Mouse (Mus musculus) T-helper 2 cell (primary cell): Measurements from ENCODE around the gene Il21r.

Experiments used
- in situ Hi-C: fragments of 300-600 bp; cut with MboI, MseI; formaldehyde crosslinking; loops from one replicate; pipeline ENCODE4 v1.15.1; 2025; ENCODE audit warnings: high pct_unique_total_duplicates

The Il21r gene

DNA sequence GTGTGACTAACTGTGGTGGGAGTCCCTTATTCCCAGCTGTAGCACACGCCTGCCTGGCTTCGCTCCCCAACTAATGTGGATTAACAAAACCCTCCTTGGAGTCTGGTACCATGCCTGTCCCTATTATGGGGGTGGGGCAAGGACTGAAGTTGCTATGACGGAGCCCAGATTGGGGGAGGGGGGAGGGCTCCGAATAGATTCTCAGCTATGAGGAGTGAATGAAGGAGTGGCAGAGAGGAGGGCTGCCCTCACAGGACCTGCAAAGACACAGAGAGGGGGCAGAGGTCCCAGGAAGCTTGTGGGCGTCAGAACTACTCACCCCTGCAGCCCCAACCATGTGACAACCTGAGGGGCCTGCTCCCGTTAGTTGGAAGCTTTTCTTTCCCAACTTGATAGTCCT is 35.1 kb downstream of the Il21r start:
- in situ Hi-C loops: loop anchor here (5.0 kb wide), 1 partner anchor 166 kb away; no protein-coding TSS in a partner anchor

DNA sequence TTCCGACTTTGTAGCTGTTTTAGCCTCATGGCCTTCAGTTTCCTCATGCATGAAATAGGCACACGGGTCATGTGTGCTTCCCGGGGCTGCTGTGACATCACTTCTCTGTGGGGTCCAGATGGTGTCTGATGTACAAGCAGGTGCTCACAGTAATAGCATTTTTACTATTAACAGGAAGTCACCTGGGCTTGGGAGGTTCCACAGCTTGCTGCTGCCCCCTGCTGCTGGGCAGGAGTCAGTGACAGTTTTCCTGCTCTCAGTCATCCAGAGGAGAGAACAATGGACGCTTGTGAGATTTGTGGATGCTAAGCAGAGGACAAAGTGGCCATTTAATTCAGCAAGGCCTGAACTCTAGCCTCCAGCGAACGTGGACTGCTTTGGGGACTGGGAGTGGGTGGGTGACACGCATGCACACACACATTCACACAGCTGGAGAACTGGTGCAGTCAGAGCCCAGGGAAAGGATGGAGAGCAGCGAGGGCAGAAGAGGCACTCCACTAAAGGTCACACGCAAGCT is 35.7 kb downstream of the Il21r start:
- in situ Hi-C loops: loop anchor here (5.0 kb wide), 1 partner anchor 167 kb away; no protein-coding TSS in a partner anchor

- in situ Hi-C loops: no loop called here
Observed at GRCm38 (mm10) chr7:125643880-125644279, 40.7 kb downstream of the Il21r start.

DNA sequence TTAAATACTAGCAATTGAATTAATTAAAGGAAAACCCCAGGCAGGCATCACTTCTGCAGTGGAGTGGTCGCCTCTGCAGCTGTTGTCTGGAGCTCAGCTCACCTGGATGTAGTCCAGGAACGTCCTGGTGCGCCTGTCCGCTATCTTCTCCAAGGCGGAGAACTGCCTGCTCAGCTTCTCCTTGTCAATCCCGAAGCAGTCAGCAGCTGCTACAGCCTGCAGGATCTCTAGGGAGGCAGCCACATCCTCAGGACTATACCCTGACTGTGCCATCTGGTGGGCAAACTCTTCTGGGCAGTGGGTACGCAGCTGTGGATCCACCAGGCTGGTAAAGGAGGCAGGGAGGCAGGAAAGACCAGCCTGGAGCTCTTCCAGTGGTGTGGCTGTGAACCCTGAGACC is 42.2 kb downstream of the Il21r start:
- in situ Hi-C loops: no loop called here

- in situ Hi-C loops: no loop called here
Observed at GRCm38 (mm10) chr7:125649013-125649412, 45.8 kb downstream of the Il21r start.

- in situ Hi-C loops: no loop called here
Observed at GRCm38 (mm10) chr7:125657511-125657910, 54.3 kb downstream of the Il21r start.

DNA sequence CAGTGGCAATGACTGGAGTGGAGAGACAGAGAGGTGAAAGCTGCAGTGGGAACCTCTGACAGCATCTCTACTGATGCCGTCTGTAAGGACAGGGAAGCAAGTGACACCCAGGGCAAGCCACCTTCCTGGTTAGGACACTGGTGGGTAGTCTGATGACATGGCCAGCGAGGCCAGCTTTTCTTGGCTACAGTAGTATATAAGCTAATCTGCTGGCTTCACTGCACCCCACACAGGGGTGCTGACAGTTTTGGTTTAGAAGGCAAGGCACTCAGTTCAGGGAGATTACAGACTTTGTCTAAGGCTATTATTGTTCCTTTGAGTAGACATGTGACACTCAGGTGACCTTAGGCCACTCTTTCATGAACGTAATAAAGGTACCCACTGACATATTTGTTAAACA is 60.4 kb downstream of the Il21r start:
- in situ Hi-C loops: no loop called here

- in situ Hi-C loops: no loop called here
Observed at GRCm38 (mm10) chr7:125670865-125671264, 67.6 kb downstream of the Il21r start.

DNA sequence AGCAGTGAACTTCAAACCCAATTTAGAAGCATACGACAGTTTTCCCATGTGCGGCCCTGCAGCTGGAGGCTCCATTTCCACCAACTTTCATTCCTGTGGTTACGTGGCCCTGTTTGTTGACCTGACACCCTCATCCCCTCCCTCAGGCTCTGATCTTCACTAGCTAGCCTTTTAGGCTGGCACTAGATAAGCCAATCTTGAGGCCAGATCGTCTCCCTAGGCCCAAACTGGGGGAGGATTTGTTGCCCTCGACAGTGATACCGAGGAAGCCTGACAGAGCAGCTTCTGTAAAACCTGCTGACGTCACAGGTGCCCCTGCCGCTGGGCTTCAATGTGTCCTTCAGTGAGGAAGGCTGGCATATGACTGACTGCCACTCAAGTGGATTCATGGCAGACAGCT is 68.2 kb downstream of the Il21r start:
- in situ Hi-C loops: no loop called here

DNA sequence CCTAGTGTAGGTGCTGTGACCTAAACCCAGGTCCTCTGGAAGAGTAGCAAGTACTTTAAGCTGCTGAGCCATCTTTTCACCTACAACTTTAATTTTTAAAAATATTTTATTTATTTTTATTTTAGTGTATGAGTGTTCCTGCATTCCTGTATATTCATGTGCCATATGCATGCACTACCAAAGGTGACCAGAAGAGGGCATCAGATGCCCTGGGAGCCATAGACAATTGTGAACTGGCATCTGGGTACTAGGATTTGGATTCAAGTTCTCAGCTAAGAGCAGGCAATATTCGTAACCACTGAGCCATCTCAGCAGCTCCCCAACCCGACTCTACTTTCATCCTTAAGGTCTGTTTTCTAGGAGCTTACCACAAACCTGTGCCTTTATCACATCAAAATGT is 71.7 kb downstream of the Il21r start:
- in situ Hi-C loops: no loop called here

GRCm38 (mm10) chr7:125678756-125679155 is 75.5 kb downstream of the Il21r start:
- in situ Hi-C loops: no loop called here

DNA sequence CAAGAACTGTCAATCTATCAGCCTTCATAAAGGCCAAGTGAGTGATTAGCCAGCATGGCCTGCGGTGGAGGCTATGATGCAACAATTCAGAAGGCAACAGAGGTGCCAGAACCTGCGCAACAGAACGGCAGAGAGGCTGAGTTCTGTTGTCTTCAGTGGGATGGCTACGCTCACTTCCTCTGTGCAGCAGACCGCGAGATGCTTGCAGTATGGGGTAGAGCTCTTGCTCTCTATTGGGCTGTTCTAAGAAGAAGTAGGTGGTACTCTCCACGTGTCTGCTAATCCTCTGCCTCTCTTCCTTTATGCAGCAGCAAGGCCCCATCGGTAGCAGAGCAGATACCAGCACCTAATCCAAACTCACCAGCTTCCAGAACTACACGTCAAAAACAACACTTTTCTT is 76.7 kb downstream of the Il21r start:
- in situ Hi-C loops: no loop called here
